Mouse (Mus musculus) gastrocnemius, postnatal 14 days (tissue): ENCODE data around the gene Lama1. TPM values are rescaled to one million over a fixed set of nuclear protein-coding genes. Genes with fewer than 3 reads are reported as not detected.

Experiments used
- DNase-seq: peaks from one replicate; pipeline ENCODE4 v3.0.0; 2021; ENCODE audit warnings: mixed read lengths
- intact Hi-C: fragments of 180-260 bp; cut with DNase I; formaldehyde crosslinking; loops from one replicate; pipeline ENCODE4 v1.15.1; 2025; ENCODE audit warnings: low total_unique reads
- long read RNA-seq, 2 experiments: library from polyadenylated mRNA; stranded (forward); transcript quantifications; one replicate each; pipeline ENCODE4 v2.0.0; 2021
- total RNA-seq, 2 experiments: library from RNA; stranded (reverse); gene quantifications; 2 replicates each; pipeline ENCODE4 v1.2.3; 2021

Gene Lama1
- total RNA-seq = under 1 TPM; 0.20 to 0.45 TPM
- long read RNA-seq, experiment 1 = 0 reads
- long read RNA-seq, experiment 2 = 0 reads

DNA sequence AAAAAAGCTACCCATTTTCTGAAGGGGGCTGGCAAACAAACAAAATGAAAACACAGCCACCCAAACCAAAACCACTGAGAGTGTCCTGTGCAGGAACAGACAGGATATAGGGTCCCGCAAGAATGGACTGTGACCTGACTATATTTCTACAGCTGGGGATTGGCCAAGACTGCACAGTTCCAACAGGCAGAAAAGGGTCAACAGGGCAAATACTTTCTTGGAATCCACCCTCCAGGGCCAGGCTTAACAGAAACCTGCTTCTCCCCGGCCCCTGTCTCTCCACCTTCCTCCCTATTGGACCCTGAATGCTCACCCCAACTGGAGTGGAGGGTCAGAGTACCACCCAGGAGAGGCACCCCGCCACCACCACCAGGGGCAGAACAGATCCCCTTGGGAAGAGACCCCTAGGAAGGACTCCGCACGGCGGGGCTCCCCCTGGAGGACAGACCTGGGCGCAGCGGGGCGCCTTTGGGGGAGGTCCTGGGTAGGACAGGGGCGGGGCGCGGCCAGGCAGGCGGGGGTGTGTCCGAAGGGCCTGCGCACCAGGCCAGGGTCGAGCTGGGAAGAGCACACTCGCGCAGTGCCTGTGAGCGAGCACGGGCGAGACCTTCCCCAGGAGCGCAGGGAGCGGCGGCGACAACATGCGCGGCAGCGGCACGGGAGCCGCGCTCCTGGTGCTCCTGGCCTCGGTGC is at the start of gene Lama1:
TSS of gene Lama1 (plus strand) at position 566 of the 693 bp plus-strand sequence.
- intact Hi-C loops = no loop called here
- DNase-seq = peak; percentile 75

DNA sequence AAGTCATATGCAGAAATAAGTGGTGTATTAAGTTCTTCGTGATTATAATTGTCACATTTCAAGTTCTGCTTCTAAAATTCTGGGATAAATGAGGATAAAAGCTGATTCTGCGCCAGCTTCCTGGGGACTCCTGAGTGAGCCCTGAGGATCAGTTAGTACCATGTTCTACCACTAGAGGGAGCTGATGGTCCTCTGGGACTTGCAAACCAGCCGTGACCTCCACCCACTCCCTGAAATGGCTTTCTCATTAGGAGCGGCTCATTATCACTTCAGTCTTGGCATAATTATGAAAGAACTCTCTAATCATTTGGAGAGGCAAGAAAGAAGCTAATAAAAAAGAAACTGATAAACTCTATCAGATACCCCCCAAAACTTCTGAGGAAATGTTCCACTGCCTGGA is 45.6 kb upstream of the Lama1 start:
- intact Hi-C loops = no loop called here
- peak; percentile 36 for DNase-seq

DNA sequence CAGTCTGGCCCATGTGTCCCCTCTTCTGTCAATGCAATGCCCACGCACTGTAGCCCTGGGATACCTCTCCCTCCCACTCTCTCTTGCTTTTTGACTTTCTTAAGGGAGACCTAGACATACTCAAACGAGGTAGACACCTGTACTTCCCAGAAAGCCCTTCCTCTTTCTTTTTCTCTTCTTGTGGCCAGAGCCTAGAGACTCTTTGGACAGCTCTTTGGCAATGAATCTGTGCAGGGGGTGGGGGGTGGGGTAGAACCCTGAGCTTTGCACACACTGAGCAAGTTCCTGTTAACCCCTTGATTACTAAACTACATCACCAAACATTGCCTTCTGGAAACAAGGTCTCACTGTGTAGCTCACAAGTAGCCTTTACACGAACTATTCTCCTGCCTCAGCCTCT is 32.8 kb upstream of the Lama1 start:
- intact Hi-C loops = no loop called here
- no peak for DNase-seq

- intact Hi-C loops = no loop called here
- DNase-seq = no peak
Observed at GRCm38 (mm10) chr17:67666981-67667380, 30.1 kb upstream of the Lama1 start.

- DNase-seq = peak; percentile 34
- intact Hi-C loops = no loop called here
Observed at GRCm38 (mm10) chr17:67667981-67668380, 29.1 kb upstream of the Lama1 start.

DNA sequence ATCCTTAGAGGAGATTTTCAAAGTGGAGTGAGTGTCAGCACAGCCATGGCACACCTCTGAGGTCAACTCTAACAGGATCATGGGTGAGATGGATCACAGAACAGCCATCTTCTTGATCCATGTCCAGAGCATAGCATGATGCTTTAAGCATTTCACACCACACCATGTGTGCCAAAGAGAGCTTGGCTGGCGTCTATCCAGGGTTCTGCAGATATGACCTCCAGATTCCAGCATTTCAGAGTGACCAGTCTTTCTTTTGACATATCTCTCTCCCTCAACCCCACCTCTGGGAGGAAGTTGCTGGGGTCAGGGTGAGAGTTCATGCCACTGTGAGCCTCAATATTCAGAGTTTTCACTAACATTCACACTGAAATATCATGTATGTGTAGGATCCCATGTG is 18.5 kb upstream of the Lama1 start:
- no peak for DNase-seq
- intact Hi-C loops = no loop called here

GRCm38 (mm10) chr17:67681084-67681483 is 16.0 kb upstream of the Lama1 start:
- DNase-seq = no peak

DNA sequence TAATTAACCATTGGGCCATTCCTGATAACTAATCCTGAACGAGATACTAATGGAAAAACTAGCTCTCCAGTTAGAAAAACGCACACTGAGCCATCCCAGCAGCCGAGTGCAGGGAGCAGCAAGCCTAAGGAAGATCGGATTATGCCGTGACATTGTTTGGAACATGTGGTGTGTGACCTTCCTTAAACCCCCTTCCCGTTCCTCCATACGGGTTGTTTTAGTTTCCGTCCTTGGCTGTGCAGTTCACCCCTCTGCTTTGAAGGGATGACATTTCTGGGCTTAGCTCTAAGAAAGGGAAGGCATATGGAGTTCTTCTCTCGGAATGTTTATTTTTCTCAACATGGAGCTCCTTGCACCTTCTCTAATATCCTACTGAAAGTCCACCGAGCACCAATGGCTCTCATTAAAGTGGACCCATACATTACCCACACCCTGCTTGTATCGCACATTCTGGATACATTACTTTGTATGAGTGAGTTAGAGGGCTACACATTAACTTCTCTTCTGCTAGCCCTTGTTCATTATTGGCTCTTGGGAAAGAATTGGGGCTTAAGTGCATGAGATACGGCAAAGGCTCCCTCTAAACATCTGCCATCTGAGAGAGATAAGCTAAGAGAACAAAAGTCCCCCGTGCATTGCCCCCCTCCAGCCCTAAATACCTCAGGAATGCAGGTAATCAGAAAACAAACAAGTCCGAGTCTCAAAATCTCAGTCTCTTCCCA is 11.9 kb upstream of the Lama1 start:
- DNase-seq = no peak
- intact Hi-C loops = no loop called here

More at GRCm38 (mm10) chr17:67681084-67681483, 16.0 kb upstream of the Lama1 start:
- intact Hi-C loops = no loop called here

DNA sequence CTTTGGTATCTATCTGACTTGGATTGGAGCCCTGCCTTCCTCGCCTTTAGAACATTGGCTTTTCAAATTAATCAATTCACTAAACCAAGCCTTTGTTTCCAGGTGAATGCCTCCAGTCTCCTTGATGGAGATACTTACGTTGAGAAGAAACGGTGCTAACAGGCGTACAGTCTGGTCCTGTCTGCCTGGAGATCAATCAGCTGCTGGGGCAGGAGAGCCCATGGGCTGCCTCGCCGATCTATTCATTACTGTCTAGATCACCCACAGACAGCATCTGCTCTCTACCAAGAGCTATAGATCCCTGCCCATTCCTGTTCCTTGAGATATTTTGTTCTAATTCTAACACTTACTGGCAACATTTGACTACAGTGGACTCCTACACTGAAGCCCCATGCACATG is 9.6 kb upstream of the Lama1 start:
- no peak for DNase-seq
- intact Hi-C loops = no loop called here

DNA sequence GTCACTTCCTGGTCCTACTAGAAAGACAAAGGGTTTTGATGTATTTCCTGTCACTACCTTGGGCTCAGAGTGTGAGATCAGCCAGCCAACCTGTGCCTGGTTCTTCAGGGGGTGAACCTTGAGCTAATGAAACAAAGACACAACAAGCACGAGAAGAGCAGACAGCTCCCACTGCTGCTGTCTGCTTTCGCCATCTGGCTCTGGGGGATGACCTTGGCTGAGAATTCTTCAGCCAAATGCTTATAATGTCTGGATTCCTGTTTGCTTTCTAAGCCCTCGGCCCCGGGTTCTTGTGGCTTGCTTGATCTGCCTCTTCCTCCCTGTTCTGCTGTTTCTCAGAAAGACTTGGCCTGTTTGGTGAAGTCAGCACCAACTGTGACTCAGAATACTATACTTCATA is 6.4 kb upstream of the Lama1 start:
- intact Hi-C loops = no loop called here
- no peak for DNase-seq

GRCm38 (mm10) chr17:67692651-67693050 is 4.4 kb upstream of the Lama1 start:
- DNase-seq = no peak
- intact Hi-C loops = no loop called here

GRCm38 (mm10) chr17:67693861-67694260 is 3.2 kb upstream of the Lama1 start:
- intact Hi-C loops = no loop called here
- no peak for DNase-seq

GRCm38 (mm10) chr17:67697461-67697891 is 417 bp downstream of the Lama1 start:
- intact Hi-C loops = no loop called here
- DNase-seq = peak; percentile 11

GRCm38 (mm10) chr17:67698301-67698700 is 1.2 kb downstream of the Lama1 start:
- intact Hi-C loops = no loop called here
- DNase-seq = no peak

GRCm38 (mm10) chr17:67701761-67702160 is 4.7 kb downstream of the Lama1 start:
- no peak for DNase-seq
- intact Hi-C loops = no loop called here

GRCm38 (mm10) chr17:67702941-67703340 is 5.9 kb downstream of the Lama1 start:
- DNase-seq = no peak
- intact Hi-C loops = no loop called here

- no peak for DNase-seq
- intact Hi-C loops = no loop called here
Observed at GRCm38 (mm10) chr17:67705035-67705769, 8.1 kb downstream of the Lama1 start.

- DNase-seq = no peak
- intact Hi-C loops = no loop called here
Observed at GRCm38 (mm10) chr17:67706372-67706771, 9.3 kb downstream of the Lama1 start.

GRCm38 (mm10) chr17:67707793-67708364 is 10.8 kb downstream of the Lama1 start:
- intact Hi-C loops = no loop called here
- peak; percentile 15 for DNase-seq

- no peak for DNase-seq
- intact Hi-C loops = no loop called here
Observed at GRCm38 (mm10) chr17:67710377-67710781, 13.3 kb downstream of the Lama1 start.
